Mouse (Mus musculus) lung, embryonic 14.5 days (tissue): Measurements from ENCODE around the gene Tarbp2. TPM values are rescaled to one million over a fixed set of nuclear protein-coding genes. Genes with fewer than 3 reads are reported as not detected.

Experiments
- ATAC-seq: fragments of 200-750 bp; cut with Nextera tagmentation; 2 replicates; pipeline ENCODE4 v1.8.0; 2017; ENCODE audit warnings: mild to moderate bottlenecking, moderate TSS enrichment, moderate library complexity; ENCODE audit not compliant: insufficient read depth
- DNase-seq: peaks from one replicate; pipeline ENCODE4 v3.0.0-alpha.2; 2015
- H3K27ac ChIP-seq: fragments of 300-500 bp; sonication (generic); 2 replicates; pipeline ENCODE4 v1.5.1; 2014; ENCODE audit warnings: low read depth, mild to moderate bottlenecking, moderate library complexity
- H3K27me3 ChIP-seq: fragments of 300-500 bp; sonication (generic); 2 replicates; pipeline ENCODE4 v1.6.1; 2014; ENCODE audit warnings: low read length, control low read depth; ENCODE audit not compliant: insufficient read depth
- H3K36me3 ChIP-seq: fragments of 300-500 bp; sonication (generic); 2 replicates; pipeline ENCODE4 v1.6.1; 2014; ENCODE audit warnings: control low read depth; ENCODE audit not compliant: insufficient read depth
- H3K4me1 ChIP-seq: fragments of 300-500 bp; sonication (generic); 2 replicates; pipeline ENCODE4 v1.6.1; 2014; ENCODE audit warnings: antibody characterized with exemption, control low read depth; ENCODE audit not compliant: insufficient read depth
- H3K4me2 ChIP-seq: fragments of 300-500 bp; sonication (generic); 2 replicates; pipeline ENCODE4 v1.6.1; 2014; ENCODE audit warnings: mild to moderate bottlenecking
- H3K4me3 ChIP-seq: fragments of 300-500 bp; sonication (generic); 2 replicates; pipeline ENCODE4 v1.5.1; 2014; ENCODE audit warnings: low read depth, low read length
- H3K9ac ChIP-seq: fragments of 300-500 bp; sonication (generic); 2 replicates; pipeline ENCODE4 v1.6.1; 2014
- H3K9me3 ChIP-seq: fragments of 300-500 bp; sonication (generic); 2 replicates; pipeline ENCODE4 v1.6.1; 2016; ENCODE audit warnings: low read depth, low read length, control low read depth
- CTCF ChIP-seq: IDR thresholded peaks from 2 replicates; pipeline ENCODE4 v1.5.1; 2016; ENCODE audit warnings: antibody characterized with exemption, low read depth
- WGBS: fragments of 180-500 bp; shearing (Covaris S2); extraction: QIAGEN DNeasy Blood & Tissue Kit; methylation state at CpG from one replicate; pipeline ENCODE4 v1.1.7; 2014; 5-methylcytosine and 5-hydroxymethylcytosine counted together
- polyA plus RNA-seq: library from polyadenylated mRNA; unstranded; fragments of >200 nt; fragmentation: Nextera tagmentation; extraction: Ambion mirVana; gene quantifications from 2 replicates; pipeline ENCODE4 v1.2.1, GENCODE M21; 2014

Tarbp2 gene
- 74.5 and 81.2 TPM in 2 replicates for polyA plus RNA-seq

DNA sequence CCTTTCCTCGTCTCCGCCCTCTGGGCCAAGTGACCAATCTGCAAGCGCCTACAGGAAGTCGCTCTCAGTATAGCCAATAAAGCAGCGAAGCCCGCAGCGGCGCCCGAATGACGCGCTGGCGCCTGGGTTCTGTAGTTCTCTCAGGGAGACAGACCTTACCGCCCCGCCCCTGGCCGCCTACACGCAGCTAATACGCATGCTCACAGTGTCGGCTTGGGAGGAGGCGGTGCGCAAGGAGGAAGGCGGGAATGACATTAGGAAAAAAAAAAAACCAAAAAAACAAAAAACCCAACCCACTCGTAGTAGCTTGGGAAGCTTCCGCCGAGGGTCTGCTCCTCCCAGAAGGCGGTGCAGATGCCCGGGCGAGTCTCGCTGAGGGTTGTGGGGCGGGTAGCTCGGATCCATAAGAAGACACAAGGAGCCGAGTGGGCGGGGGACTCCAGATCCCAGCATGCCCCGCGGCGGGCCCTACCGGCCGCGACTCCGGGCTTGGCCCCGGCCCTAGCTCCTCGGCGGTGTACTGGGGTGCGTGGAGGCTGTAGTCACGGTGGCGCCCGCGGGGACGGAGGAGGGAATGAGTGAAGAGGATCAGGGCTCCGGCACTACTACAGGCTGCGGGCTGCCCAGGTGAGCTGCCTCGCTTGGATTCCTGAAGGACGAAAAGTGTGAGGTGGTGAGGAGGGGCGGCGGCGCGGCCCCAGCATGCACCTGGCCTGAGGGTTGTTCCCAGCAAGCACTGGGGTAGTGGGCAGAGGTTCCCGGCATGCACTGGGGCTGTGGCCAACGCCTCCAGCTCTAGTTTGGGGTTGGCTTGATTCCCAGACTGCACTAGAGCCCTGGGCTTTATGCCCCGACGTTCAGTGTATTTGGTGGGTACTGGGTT is at the start of gene Tarbp2:
Tarbp2 (plus strand) TSS at position 217 of the 883 bp plus-strand sequence.
- Histone ChIP-seq H3K4me1 (peaks cover 10% of the 10 kb centered on the region), H3K4me2 (peak within 1 kb of the TSS; percentile 91), H3K9me3 (no peaks in the 10 kb centered on the region), H3K27me3 (no peaks in the 10 kb centered on the region), H3K4me3 (peak within 1 kb of the TSS; percentile 67), H3K27ac (peak within 1 kb of the TSS; percentile 99), H3K36me3 (peaks cover 31% of the 10 kb centered on the region), H3K9ac (peak within 1 kb of the TSS; percentile 74)
- TF ChIP-seq CTCF: no peak
- DNase-seq (peak; percentile 100), ATAC-seq (peak; percentile 90)
- under 1% methylated on average over 59 of the region's 60 CpGs for WGBS

DNA sequence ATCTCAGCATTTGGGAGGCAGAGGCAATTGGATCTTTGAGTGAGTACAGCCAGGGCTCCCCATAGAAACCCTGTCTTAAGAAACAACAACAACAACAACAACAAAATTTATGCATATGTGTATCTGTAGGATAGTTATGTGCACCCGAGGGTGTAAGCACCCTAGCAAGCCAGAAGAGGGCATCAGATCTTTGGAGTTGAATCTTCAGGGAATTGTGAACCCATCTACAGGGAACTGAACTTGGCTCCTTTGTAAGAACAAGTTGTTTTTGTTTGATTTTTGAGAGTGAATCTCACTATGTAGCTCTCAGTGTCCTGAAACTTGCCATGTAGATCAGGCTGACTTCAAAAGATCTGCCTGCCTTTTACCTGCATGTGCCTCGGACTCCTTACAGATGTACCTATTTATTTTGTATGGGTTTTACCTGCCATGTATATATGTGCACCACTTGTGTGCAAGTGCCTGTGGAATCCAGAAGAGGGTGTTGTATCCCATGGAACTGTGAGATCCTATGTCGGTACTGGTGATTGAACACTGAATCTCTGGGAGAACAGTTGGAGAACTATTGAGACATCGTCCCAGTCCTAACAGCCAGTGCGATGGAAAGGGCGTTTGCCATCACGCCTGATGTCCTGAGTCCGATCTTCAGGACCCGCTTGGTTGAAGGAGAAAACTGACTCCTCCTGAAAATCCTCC is 49.2 kb upstream of the Tarbp2 start:
- no peak overlapping the region for H3K9ac ChIP-seq
- no peaks in the 10 kb centered on the region for H3K4me1 ChIP-seq
- H3K27me3 ChIP-seq: no peaks in the 10 kb centered on the region
- no peak overlapping the region for H3K27ac ChIP-seq
- peaks cover 7% of the 10 kb centered on the region for H3K36me3 ChIP-seq
- no peaks in the 10 kb centered on the region for H3K9me3 ChIP-seq
- DNase-seq (no peak), ATAC-seq (no peak)
- no peak overlapping the region for H3K4me3 ChIP-seq
- no peak overlapping the region for H3K4me2 ChIP-seq
- TF ChIP-seq CTCF: no peak
- WGBS: 94% methylated on average over 9 of the region's 9 CpGs

DNA sequence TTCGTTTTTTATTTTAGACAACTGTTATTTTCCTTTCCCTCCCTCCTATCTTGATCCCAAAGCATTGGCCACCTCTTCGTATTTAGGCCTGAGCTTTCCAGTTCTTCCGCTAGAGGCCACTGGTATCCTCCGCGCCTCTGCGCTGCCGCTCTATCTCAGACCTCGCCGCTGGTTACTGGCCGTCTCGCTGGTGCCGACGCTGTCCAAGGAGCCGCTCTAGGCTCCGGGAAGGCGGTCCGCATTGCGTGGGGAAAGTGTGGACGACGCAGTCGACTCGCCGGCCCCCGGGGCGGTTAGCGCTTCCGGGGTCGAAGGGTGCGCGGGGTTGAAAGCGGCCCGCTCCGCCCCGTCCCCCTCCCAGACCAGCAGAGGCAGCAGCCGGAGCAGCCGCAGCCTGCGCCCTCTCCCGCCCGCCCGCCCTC is 47.8 kb upstream of the Tarbp2 start, which contains the start of gene Pcbp2:
Pcbp2 (plus strand) TSS at position 357 of the 422 bp plus-strand sequence.
- DNase-seq (peak; percentile 99), ATAC-seq (peak; percentile 99)
- no peaks in the 10 kb centered on the region for H3K4me1 ChIP-seq
- TF ChIP-seq CTCF: peak; percentile 88
- H3K4me2 ChIP-seq: peak within 1 kb of the TSS; percentile 70
- peak within 1 kb of the TSS; percentile 97 for H3K9ac ChIP-seq
- H3K4me3 ChIP-seq: peak within 1 kb of the TSS; percentile 89
- H3K36me3 ChIP-seq: peaks cover 21% of the 10 kb centered on the region
- WGBS: under 1% methylated on average over 30 of the region's 40 CpGs
- no peaks in the 10 kb centered on the region for H3K27me3 ChIP-seq
- H3K27ac ChIP-seq: peak within 1 kb of the TSS; percentile 99
- no peaks in the 10 kb centered on the region for H3K9me3 ChIP-seq

DNA sequence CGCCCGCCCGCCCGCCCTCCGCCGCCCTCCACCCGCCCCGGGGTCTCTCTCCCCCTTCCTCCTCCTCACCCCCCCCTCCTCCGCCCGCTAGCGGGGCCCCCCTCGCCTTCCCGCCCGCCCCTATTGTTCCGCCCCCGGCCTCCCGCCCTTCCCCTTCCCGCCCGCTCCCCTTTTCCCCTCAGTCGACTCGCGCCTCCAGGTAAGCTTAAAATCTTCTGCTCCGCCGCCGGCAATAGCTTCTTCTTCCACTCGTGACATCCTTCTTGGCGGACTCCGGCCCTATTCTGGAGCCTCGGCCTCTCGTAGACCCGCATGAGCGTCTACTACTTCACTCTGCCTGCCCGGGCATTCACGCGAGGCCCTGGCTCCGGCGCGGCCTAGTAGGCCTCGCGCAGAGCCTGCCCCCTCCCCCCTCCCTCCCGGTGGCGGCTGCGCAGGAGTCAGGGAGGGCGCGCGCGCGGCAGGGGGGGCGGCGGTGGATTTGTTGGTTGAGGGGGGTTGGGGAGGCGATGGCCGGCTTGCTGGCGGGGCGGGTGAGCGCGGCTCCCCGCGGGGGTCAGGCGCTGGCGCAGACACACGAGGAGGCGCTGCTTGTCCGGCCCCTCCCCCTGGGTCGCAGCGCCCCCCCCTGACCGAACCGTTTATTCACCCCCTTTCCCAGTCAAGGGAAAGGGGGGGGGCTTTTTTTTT is 47.2 kb upstream of the Tarbp2 start:
- peak overlapping the region; percentile 97 for H3K9ac ChIP-seq
- TF ChIP-seq CTCF: no peak
- H3K4me2 ChIP-seq: peak overlapping the region; percentile 70
- DNase-seq (peak; percentile 81), ATAC-seq (peak; percentile 76)
- no peaks in the 10 kb centered on the region for H3K9me3 ChIP-seq
- peaks cover 26% of the 10 kb centered on the region for H3K36me3 ChIP-seq
- WGBS: under 1% methylated on average over 47 of the region's 67 CpGs
- H3K4me3 ChIP-seq: peak overlapping the region; percentile 89
- H3K27ac ChIP-seq: peak overlapping the region; percentile 99
- H3K27me3 ChIP-seq: no peaks in the 10 kb centered on the region
- H3K4me1 ChIP-seq: no peaks in the 10 kb centered on the region

DNA sequence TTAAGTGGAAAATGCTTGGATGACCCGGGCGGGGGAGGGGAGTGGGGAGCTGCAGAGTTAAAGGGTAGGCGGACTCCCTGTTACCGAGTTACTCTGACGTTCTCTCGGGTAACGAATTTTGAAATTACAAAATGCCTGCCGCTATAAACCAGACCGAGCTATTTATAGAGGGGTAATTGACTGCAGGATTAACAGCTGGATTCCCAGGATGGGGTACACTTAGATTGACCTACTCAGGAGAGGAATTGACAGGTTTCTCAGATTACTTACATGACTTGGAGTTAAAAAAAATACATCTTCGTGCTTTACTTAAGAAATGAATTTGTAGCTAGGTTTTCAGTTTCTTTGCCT is 46.7 kb upstream of the Tarbp2 start:
- Histone ChIP-seq H3K36me3 (peaks cover 32% of the 10 kb centered on the region), H3K27me3 (no peaks in the 10 kb centered on the region), H3K27ac (peak overlapping the region; percentile 99), H3K4me1 (no peaks in the 10 kb centered on the region), H3K9ac (peak overlapping the region; percentile 97), H3K4me2 (peak overlapping the region; percentile 70), H3K4me3 (peak overlapping the region; percentile 89), H3K9me3 (no peaks in the 10 kb centered on the region)
- no peak for ATAC-seq
- no peak for TF ChIP-seq CTCF
- DNase-seq: no peak
- WGBS: 2% methylated on average over 10 of the region's 10 CpGs

DNA sequence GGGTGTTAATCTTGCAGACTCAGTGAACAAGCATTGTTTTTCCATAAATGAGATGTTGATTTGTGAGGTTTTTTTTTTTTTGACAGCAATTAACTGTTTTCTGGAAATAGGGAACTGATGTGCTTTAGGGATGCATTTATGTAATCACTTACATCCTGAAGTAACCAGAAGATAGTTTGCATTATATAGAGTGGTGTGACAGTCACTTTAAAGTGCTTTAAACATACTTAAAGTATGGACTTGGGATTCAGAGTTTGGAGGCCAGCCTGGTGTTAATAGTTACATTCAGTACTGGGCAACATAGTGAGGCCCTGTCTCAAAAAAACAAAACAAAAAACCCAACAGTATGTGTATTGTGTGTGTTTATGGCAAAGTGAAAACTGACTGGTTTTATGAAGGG is 46.3 kb upstream of the Tarbp2 start:
- no peak for ATAC-seq
- Histone ChIP-seq H3K4me1 (no peaks in the 10 kb centered on the region), H3K36me3 (peaks cover 36% of the 10 kb centered on the region), H3K9me3 (no peaks in the 10 kb centered on the region), H3K9ac (peak overlapping the region; percentile 97), H3K27me3 (no peaks in the 10 kb centered on the region), H3K27ac (no peak overlapping the region), H3K4me2 (peak overlapping the region; percentile 70), H3K4me3 (peak overlapping the region; percentile 89)
- DNase-seq: no peak
- no peak for TF ChIP-seq CTCF
